Mouse (Mus musculus): Measurements from ENCODE around the gene Scgb2a2.

- no peak for TF ChIP-seq POLR2A (IDR thresholded peaks at IDR 0.05; ENCODE audit: control insufficient read depth, extremely low read depth, insufficient read depth, low read length, poor library complexity)
- no peak for TF ChIP-seq CTCF (IDR thresholded peaks at IDR 0.05; ENCODE audit: borderline replicate concordance, control insufficient read depth, extremely low read depth, insufficient read depth, low read length, poor library complexity)
Measured at GRCm38 (mm10) chr19:9847262-9847661, at the start of gene Scgb2a2.

Data from thymus, adult 2 months (tissue).